Mouse (Mus musculus): ENCODE measurements at regions not wholly inside any gene's neighbourhood (a gene's known extent, or its start where the extent isn't known, plus 50 kb on each side); places are given as distances from the start of the nearest gene placed in this dataset.

DNA sequence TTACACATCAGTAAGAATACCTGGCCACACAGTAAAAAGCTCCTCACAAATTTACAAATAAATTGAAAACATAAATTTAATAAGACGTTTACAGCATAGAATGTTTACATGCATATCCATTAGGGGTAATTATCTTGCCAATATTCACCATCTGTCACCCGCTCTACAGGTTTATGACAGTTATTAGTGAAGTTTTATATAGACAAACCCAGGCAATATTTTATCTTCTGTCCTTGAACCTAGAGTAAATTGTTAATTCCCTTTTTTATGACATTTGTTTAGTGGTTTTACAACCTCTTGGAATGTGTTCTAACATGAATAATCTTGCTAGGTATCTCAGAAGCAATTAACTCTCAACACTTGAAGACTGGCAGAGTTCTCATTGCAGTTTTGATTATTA, 6458.7 kb downstream of the 9330182O14Rik start:
- no peak overlapping the region for H3K27ac ChIP-seq (ENCODE audit: control insufficient read depth, insufficient read depth, low read depth, low read length)
- no peak for TF ChIP-seq CTCF (IDR thresholded peaks at IDR 0.05; ENCODE audit: control insufficient read depth, insufficient read depth, insufficient replicate concordance, low read depth, low read length)
- no peak for TF ChIP-seq POLR2A (IDR thresholded peaks at IDR 0.05; ENCODE audit: control insufficient read depth, low read depth, low read length)
- no peaks in the 10 kb centered on the region for H3K36me3 ChIP-seq (ENCODE audit: control insufficient read depth, insufficient read depth, low read length)
- no peak overlapping the region for H3K4me3 ChIP-seq (ENCODE audit: control insufficient read depth, low read depth, low read length)
- H3K4me1 ChIP-seq (ENCODE audit: control insufficient read depth, insufficient read depth, low read length), result no peaks in the 10 kb centered on the region
- H3K27me3 ChIP-seq (ENCODE audit: control insufficient read depth, insufficient read depth, low read length), result no peaks in the 10 kb centered on the region

DNA sequence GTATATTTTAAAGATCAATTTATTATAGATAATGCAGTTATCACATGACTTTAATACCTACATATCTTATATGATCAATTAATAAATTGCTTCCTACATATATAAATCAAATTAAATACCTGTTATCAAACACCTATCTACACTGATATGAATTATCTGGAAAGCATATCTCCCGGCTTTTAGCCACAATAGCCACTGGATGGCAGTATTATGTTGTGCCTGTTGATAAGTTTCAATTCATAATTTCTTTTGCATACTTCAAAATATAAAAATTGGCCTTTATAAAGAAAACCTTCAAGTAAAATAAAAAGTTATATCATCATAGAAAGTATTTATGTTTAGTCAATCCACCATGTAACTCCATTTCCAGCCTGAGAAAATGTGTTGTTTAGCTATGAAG, 6464.2 kb downstream of the 9330182O14Rik start:
- H3K27ac ChIP-seq (ENCODE audit: control insufficient read depth, insufficient read depth, low read depth, low read length), result no peak overlapping the region
- no peak for TF ChIP-seq POLR2A (IDR thresholded peaks at IDR 0.05; ENCODE audit: control insufficient read depth, low read depth, low read length)
- no peaks in the 10 kb centered on the region for H3K36me3 ChIP-seq (ENCODE audit: control insufficient read depth, insufficient read depth, low read length)
- no peaks in the 10 kb centered on the region for H3K4me1 ChIP-seq (ENCODE audit: control insufficient read depth, insufficient read depth, low read length)
- H3K27me3 ChIP-seq (ENCODE audit: control insufficient read depth, insufficient read depth, low read length), result no peaks in the 10 kb centered on the region
- no peak overlapping the region for H3K4me3 ChIP-seq (ENCODE audit: control insufficient read depth, low read depth, low read length)

DNA sequence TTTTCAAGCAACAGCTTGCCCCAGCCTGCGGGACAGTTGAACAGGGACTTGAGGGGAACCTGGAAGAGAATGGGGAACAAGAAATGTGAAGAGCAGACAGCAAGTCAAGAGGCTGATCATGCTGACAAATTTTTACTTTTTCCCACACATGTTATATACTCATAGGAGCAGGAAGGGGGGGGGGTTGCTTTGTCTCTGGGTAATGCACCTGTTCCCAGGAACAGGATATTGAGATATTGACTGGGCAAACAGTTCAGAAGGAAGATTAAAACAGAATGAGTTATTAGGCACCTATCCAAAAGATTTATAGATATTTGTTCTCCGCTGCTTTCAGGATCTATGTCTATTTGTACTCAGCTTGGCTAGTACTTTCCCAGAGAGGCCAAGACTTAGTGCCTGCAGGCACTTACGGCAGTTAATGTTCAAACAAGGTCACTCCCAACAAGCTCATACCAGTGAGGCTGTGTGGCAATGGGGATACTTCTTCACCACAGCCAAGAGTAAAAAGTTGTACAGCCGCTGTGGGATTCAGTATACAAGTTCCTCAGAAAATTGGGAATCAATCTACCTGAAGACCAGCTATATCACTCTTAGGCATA, 6489.4 kb downstream of the 9330182O14Rik start:
- Histone ChIP-seq H3K4me3 (ENCODE audit: control insufficient read depth, low read depth, low read length) (peak overlapping the region; percentile 37), H3K27ac (ENCODE audit: control insufficient read depth, insufficient read depth, low read depth, low read length) (no peak overlapping the region), H3K27me3 (ENCODE audit: control insufficient read depth, insufficient read depth, low read length) (no peaks in the 10 kb centered on the region), H3K36me3 (ENCODE audit: control insufficient read depth, insufficient read depth, low read length) (no peaks in the 10 kb centered on the region), H3K4me1 (ENCODE audit: control insufficient read depth, insufficient read depth, low read length) (no peaks in the 10 kb centered on the region)
- TF ChIP-seq POLR2A (IDR thresholded peaks at IDR 0.05; ENCODE audit: control insufficient read depth, low read depth, low read length) (no peak), CTCF (IDR thresholded peaks at IDR 0.05; ENCODE audit: control insufficient read depth, insufficient read depth, insufficient replicate concordance, low read depth, low read length) (no peak)

DNA sequence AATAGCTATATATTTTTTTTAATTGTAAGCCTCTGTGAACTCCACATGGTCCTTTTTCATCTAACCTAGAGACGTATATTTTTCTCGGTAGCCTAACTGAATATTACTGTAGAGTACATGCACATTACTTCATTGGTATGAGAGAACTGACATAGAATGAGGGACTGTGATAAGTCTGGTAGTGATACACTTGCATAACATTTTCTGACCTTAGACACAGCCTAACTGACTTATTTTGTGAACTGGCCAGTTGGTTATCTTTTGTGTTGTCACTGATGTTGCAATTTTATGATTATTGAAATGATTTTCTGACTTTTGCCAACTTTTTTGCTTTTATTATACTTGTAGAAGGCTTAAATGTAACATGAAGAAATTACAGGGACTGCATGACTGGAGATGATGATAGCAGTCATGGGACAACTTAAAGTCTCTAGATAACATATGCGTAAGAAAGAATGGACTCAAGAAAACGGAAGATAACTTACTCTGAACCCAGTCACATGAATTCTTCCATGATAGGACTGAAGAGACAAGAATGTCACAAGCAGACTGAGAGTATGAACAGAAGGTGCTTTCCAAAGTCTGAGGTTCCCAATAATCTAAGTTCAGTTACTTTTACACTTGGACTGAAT, 6491.0 kb downstream of the 9330182O14Rik start:
- Histone ChIP-seq H3K27me3 (ENCODE audit: control insufficient read depth, insufficient read depth, low read length) (no peaks in the 10 kb centered on the region), H3K27ac (ENCODE audit: control insufficient read depth, insufficient read depth, low read depth, low read length) (no peak overlapping the region), H3K4me1 (ENCODE audit: control insufficient read depth, insufficient read depth, low read length) (no peaks in the 10 kb centered on the region), H3K36me3 (ENCODE audit: control insufficient read depth, insufficient read depth, low read length) (no peaks in the 10 kb centered on the region), H3K4me3 (ENCODE audit: control insufficient read depth, low read depth, low read length) (no peak overlapping the region)
- TF ChIP-seq CTCF (IDR thresholded peaks at IDR 0.05; ENCODE audit: control insufficient read depth, insufficient read depth, insufficient replicate concordance, low read depth, low read length) (no peak), POLR2A (IDR thresholded peaks at IDR 0.05; ENCODE audit: control insufficient read depth, low read depth, low read length) (no peak)

Data from testis, adult 2 months (tissue).